Mouse (Mus musculus): Measurements from ENCODE around the gene Kctd18.
A peak's percentile ranks its signal among the peaks of the same experiment; 100 is the strongest.
"Not testable (repeated sequence)": the region's sequence is repeated elsewhere in the genome, so short reads cannot be mapped to it uniquely, and the experiment has no call there.

Gene Kctd18

GRCm38 (mm10) chr1:58018856-58019255 lies at the start of gene Kctd18:
Gene Kctd18, minus strand, starts transcription at chr1:58018956.
- DNase-seq (ENCODE audit: low read depth): no peak

- no peak for DNase-seq (ENCODE audit: low read depth)
Measured at GRCm38 (mm10) chr1:58065606-58066005, 46.9 kb upstream of the Kctd18 start.

GRCm38 (mm10) chr1:58065151-58065550 lies 46.4 kb upstream of the Kctd18 start:
- no peak for DNase-seq (ENCODE audit: low read depth)

GRCm38 (mm10) chr1:58062131-58062530 lies 43.4 kb upstream of the Kctd18 start:
- no peak for DNase-seq (ENCODE audit: low read depth)

GRCm38 (mm10) chr1:58058846-58059245 lies 40.1 kb upstream of the Kctd18 start:
- no peak for DNase-seq (ENCODE audit: low read depth)

- DNase-seq (ENCODE audit: low read depth): no peak
Measured at GRCm38 (mm10) chr1:58056939-58057338, 38.2 kb upstream of the Kctd18 start.

GRCm38 (mm10) chr1:58056074-58056807 lies 37.5 kb upstream of the Kctd18 start:
- no peak for DNase-seq (ENCODE audit: low read depth)

- DNase-seq (ENCODE audit: low read depth): no peak
Measured at GRCm38 (mm10) chr1:58055598-58055997, 36.8 kb upstream of the Kctd18 start.

- DNase-seq (ENCODE audit: low read depth): no peak
Measured at GRCm38 (mm10) chr1:58049126-58049525, 30.4 kb upstream of the Kctd18 start.

GRCm38 (mm10) chr1:58046721-58047290 lies 28.1 kb upstream of the Kctd18 start:
- DNase-seq (ENCODE audit: low read depth): no peak

GRCm38 (mm10) chr1:58045546-58045945 lies 26.8 kb upstream of the Kctd18 start:
- no peak for DNase-seq (ENCODE audit: low read depth)

- no peak for DNase-seq (ENCODE audit: low read depth)
Measured at GRCm38 (mm10) chr1:58045076-58045475, 26.3 kb upstream of the Kctd18 start.

- DNase-seq (ENCODE audit: low read depth): not testable (repeated sequence)
Measured at GRCm38 (mm10) chr1:58037306-58037705, 18.6 kb upstream of the Kctd18 start.

- peak; percentile 75 for DNase-seq (ENCODE audit: low read depth)
Measured at GRCm38 (mm10) chr1:58031160-58031769, 12.5 kb upstream of the Kctd18 start.

- no peak for DNase-seq (ENCODE audit: low read depth)
Measured at GRCm38 (mm10) chr1:58030156-58030871, 11.6 kb upstream of the Kctd18 start.

- DNase-seq (ENCODE audit: low read depth): peak; percentile 22
Measured at GRCm38 (mm10) chr1:58029636-58030117, 10.9 kb upstream of the Kctd18 start, which contains the start of gene Aox1. Gene Aox1, plus strand, starts transcription at chr1:58029931.

GRCm38 (mm10) chr1:58027707-58028106 lies 9.0 kb upstream of the Kctd18 start:
- no peak for DNase-seq (ENCODE audit: low read depth)

- not testable (repeated sequence) for DNase-seq (ENCODE audit: low read depth)
Measured at GRCm38 (mm10) chr1:58006388-58006787, 12.4 kb downstream of the Kctd18 start.

GRCm38 (mm10) chr1:57998146-57998545 lies 20.6 kb downstream of the Kctd18 start:
- DNase-seq (ENCODE audit: low read depth): no peak

- no peak for DNase-seq (ENCODE audit: low read depth)
Measured at GRCm38 (mm10) chr1:57996133-57996615, 22.6 kb downstream of the Kctd18 start.

- peak; percentile 97 for DNase-seq (ENCODE audit: low read depth)
Measured at GRCm38 (mm10) chr1:57995432-57996132, 23.2 kb downstream of the Kctd18 start, which contains the start of gene Sgo2a. Gene Sgo2a, plus strand, starts transcription at chr1:57995971.
